Mouse (Mus musculus) liver, embryonic 15.5 days (tissue): ENCODE measurements around the gene Kcnj10. TPM values are rescaled to one million over a fixed set of nuclear protein-coding genes. Genes with fewer than 3 reads are reported as not detected.
A peak's percentile ranks its signal among the peaks of the same experiment; 100 is the strongest.

Experiments
- ATAC-seq: fragments of 200-750 bp; cut with Nextera tagmentation; 2 replicates; pipeline ENCODE4 v1.8.0; 2017; ENCODE audit warnings: moderate number of reproducible peaks, mild to moderate bottlenecking, moderate library complexity; ENCODE audit not compliant: insufficient read depth
- H3K27ac ChIP-seq: fragments of 300-500 bp; sonication (generic); replicated peaks from 2 replicates; pipeline ENCODE4 v1.5.1; 2015; ENCODE audit warnings: mild to moderate bottlenecking, inconsistent platforms
- H3K27me3 ChIP-seq: fragments of 300-500 bp; sonication (generic); 2 replicates; pipeline ENCODE4 v1.6.1; 2015; ENCODE audit warnings: mild to moderate bottlenecking, inconsistent platforms
- H3K36me3 ChIP-seq: fragments of 300-500 bp; sonication (generic); replicated peaks from 2 replicates; pipeline ENCODE4 v1.6.1; 2015; ENCODE audit warnings: moderate library complexity, mild to moderate bottlenecking, inconsistent platforms
- H3K4me1 ChIP-seq: fragments of 300-500 bp; sonication (generic); replicated peaks from 2 replicates; pipeline ENCODE4 v1.6.1; 2015; ENCODE audit warnings: inconsistent platforms
- H3K4me2 ChIP-seq: fragments of 300-500 bp; sonication (generic); 2 replicates; pipeline ENCODE4 v1.6.1; 2015; ENCODE audit warnings: moderate library complexity, mild to moderate bottlenecking, inconsistent platforms
- H3K4me3 ChIP-seq: fragments of 300-500 bp; sonication (generic); replicated peaks from 2 replicates; pipeline ENCODE4 v1.5.1; 2015; ENCODE audit warnings: mild to moderate bottlenecking, inconsistent platforms
- H3K9ac ChIP-seq: fragments of 300-500 bp; sonication (generic); 2 replicates; pipeline ENCODE4 v1.6.1; 2015; ENCODE audit warnings: moderate library complexity, mild to moderate bottlenecking, inconsistent platforms
- H3K9me3 ChIP-seq: fragments of 300-500 bp; sonication (generic); replicated peaks from 2 replicates; pipeline ENCODE4 v1.6.1; 2016; ENCODE audit warnings: inconsistent platforms
- WGBS: fragments of 180-500 bp; shearing (Covaris S2); methylation state at CpG from one replicate; pipeline ENCODE4 v1.1.7; 2015; ENCODE audit warnings: mixed read lengths; ENCODE audit not compliant: insufficient replicate concordance; 5-methylcytosine and 5-hydroxymethylcytosine counted together
- polyA plus RNA-seq: library from polyadenylated mRNA; unstranded; fragments of >200 nt; fragmentation: Nextera tagmentation; extraction: Ambion mirVana; gene quantifications from 2 replicates; pipeline ENCODE4 v1.2.1, GENCODE M21; 2015

Gene Kcnj10
- polyA plus RNA-seq, 1 experiment from 2014 or later, result 0.09 TPM

GRCm38 (mm10) chr1:172312768-172313561, 28.0 kb upstream of the Kcnj10 start:
- 9% methylated on average over 16 of the region's 16 CpGs for WGBS
- H3K4me2 ChIP-seq, result peak overlapping the region; percentile 90
- H3K9ac ChIP-seq, result peak overlapping the region; percentile 79
- peak; percentile 35 for ATAC-seq
- H3K4me3 ChIP-seq, result peak overlapping the region; percentile 75
- no peaks in the 10 kb centered on the region for H3K9me3 ChIP-seq
- H3K27ac ChIP-seq, result no peak overlapping the region
- H3K4me1 ChIP-seq, result peaks cover 50% of the 10 kb centered on the region
- peaks cover 11% of the 10 kb centered on the region for H3K36me3 ChIP-seq
- H3K27me3 ChIP-seq, result no peaks in the 10 kb centered on the region

- Histone ChIP-seq H3K9ac (no peak overlapping the region), H3K4me2 (peak overlapping the region; percentile 90)
Observed at GRCm38 (mm10) chr1:172313613-172314411, 27.2 kb upstream of the Kcnj10 start.

GRCm38 (mm10) chr1:172314911-172315310, 26.1 kb upstream of the Kcnj10 start:
- Histone ChIP-seq H3K27ac (no peak overlapping the region), H3K9me3 (no peaks in the 10 kb centered on the region), H3K4me3 (no peak overlapping the region), H3K36me3 (peaks cover 23% of the 10 kb centered on the region), H3K4me2 (no peak overlapping the region), H3K4me1 (peaks cover 43% of the 10 kb centered on the region), H3K9ac (no peak overlapping the region), H3K27me3 (no peaks in the 10 kb centered on the region)
- WGBS, result 75% methylated on average over 3 of the region's 3 CpGs
- no peak for ATAC-seq

More at GRCm38 (mm10) chr1:172313613-172314411, 27.2 kb upstream of the Kcnj10 start:
- peaks cover 50% of the 10 kb centered on the region for H3K4me1 ChIP-seq
- peak overlapping the region; percentile 75; the same call in 1 of the 2 replicates for H3K4me3 ChIP-seq
- 69% methylated on average over 10 of the region's 10 CpGs for WGBS
- H3K27ac ChIP-seq, result no peak overlapping the region
- ATAC-seq, result no peak
- no peaks in the 10 kb centered on the region for H3K9me3 ChIP-seq
- H3K27me3 ChIP-seq, result no peaks in the 10 kb centered on the region
- peaks cover 19% of the 10 kb centered on the region for H3K36me3 ChIP-seq

- no peak for ATAC-seq
- Histone ChIP-seq H3K4me1 (peaks cover 19% of the 10 kb centered on the region), H3K9me3 (no peaks in the 10 kb centered on the region), H3K27me3 (no peaks in the 10 kb centered on the region), H3K27ac (no peak overlapping the region), H3K4me2 (no peak overlapping the region), H3K4me3 (no peak overlapping the region), H3K9ac (no peak overlapping the region), H3K36me3 (peaks cover 23% of the 10 kb centered on the region)
- 77% methylated on average over 18 of the region's 18 CpGs for WGBS
Observed at GRCm38 (mm10) chr1:172317431-172317830, 23.6 kb upstream of the Kcnj10 start.

- H3K36me3 ChIP-seq, result peaks cover 23% of the 10 kb centered on the region
- WGBS, result 71% methylated on average over 15 of the region's 15 CpGs
- no peaks in the 10 kb centered on the region for H3K27me3 ChIP-seq
- peaks cover 14% of the 10 kb centered on the region for H3K4me1 ChIP-seq
- H3K4me2 ChIP-seq, result no peak overlapping the region
- no peak for ATAC-seq
- H3K9me3 ChIP-seq, result no peaks in the 10 kb centered on the region
- H3K9ac ChIP-seq, result no peak overlapping the region
- H3K4me3 ChIP-seq, result no peak overlapping the region
- no peak overlapping the region for H3K27ac ChIP-seq
Observed at GRCm38 (mm10) chr1:172317946-172318345, 23.1 kb upstream of the Kcnj10 start.

- no peak overlapping the region for H3K4me2 ChIP-seq
- ATAC-seq, result no peak
- WGBS, result 84% methylated on average over 19 of the region's 19 CpGs
- peaks cover 23% of the 10 kb centered on the region for H3K36me3 ChIP-seq
- no peak overlapping the region for H3K9ac ChIP-seq
- peaks cover 8% of the 10 kb centered on the region for H3K4me1 ChIP-seq
- no peak overlapping the region for H3K4me3 ChIP-seq
- H3K27me3 ChIP-seq, result no peaks in the 10 kb centered on the region
- no peak overlapping the region for H3K27ac ChIP-seq
- H3K9me3 ChIP-seq, result no peaks in the 10 kb centered on the region
Observed at GRCm38 (mm10) chr1:172318424-172319035, 22.5 kb upstream of the Kcnj10 start.

GRCm38 (mm10) chr1:172319346-172319745, 21.7 kb upstream of the Kcnj10 start:
- H3K9me3 ChIP-seq, result no peaks in the 10 kb centered on the region
- no peak for ATAC-seq
- H3K4me3 ChIP-seq, result no peak overlapping the region
- 81% methylated on average over 7 of the region's 7 CpGs for WGBS
- H3K27ac ChIP-seq, result no peak overlapping the region
- peaks cover under 1% of the 10 kb centered on the region; the same call in 1 of the 2 replicates for H3K4me1 ChIP-seq
- H3K36me3 ChIP-seq, result peaks cover 23% of the 10 kb centered on the region
- no peaks in the 10 kb centered on the region; the same call in 1 of the 2 replicates for H3K27me3 ChIP-seq
- no peak overlapping the region for H3K4me2 ChIP-seq
- no peak overlapping the region for H3K9ac ChIP-seq

- H3K9me3 ChIP-seq, result no peaks in the 10 kb centered on the region
- no peak for ATAC-seq
- no peak overlapping the region for H3K9ac ChIP-seq
- no peak overlapping the region for H3K27ac ChIP-seq
- no peaks in the 10 kb centered on the region for H3K4me1 ChIP-seq
- WGBS, result 55% methylated on average over 5 of the region's 5 CpGs
- H3K27me3 ChIP-seq, result peaks cover 6% of the 10 kb centered on the region
- H3K4me3 ChIP-seq, result no peak overlapping the region
- no peak overlapping the region for H3K4me2 ChIP-seq
- H3K36me3 ChIP-seq, result peaks cover 23% of the 10 kb centered on the region
Observed at GRCm38 (mm10) chr1:172319921-172320411, 21.0 kb upstream of the Kcnj10 start.

GRCm38 (mm10) chr1:172322725-172323124, 18.3 kb upstream of the Kcnj10 start:
- WGBS, result 48% methylated on average over 13 of the region's 13 CpGs
- H3K27me3 ChIP-seq, result peaks cover 34% of the 10 kb centered on the region
- H3K36me3 ChIP-seq, result peaks cover 15% of the 10 kb centered on the region
- ATAC-seq, result no peak
- H3K4me3 ChIP-seq, result no peak overlapping the region
- no peak overlapping the region for H3K9ac ChIP-seq
- H3K4me1 ChIP-seq, result 0 out of 2 replicates have a peak, but pooled peaks cover 6% of the 10 kb centered on the region
- no peak overlapping the region for H3K4me2 ChIP-seq
- H3K27ac ChIP-seq, result no peak overlapping the region
- H3K9me3 ChIP-seq, result no peaks in the 10 kb centered on the region

GRCm38 (mm10) chr1:172323298-172323697, 17.7 kb upstream of the Kcnj10 start:
- Histone ChIP-seq H3K4me3 (no peak overlapping the region), H3K27ac (no peak overlapping the region), H3K9me3 (no peaks in the 10 kb centered on the region), H3K36me3 (peaks cover 9% of the 10 kb centered on the region; the same call in 1 of the 2 replicates), H3K4me2 (no peak overlapping the region), H3K9ac (no peak overlapping the region), H3K27me3 (peaks cover 39% of the 10 kb centered on the region), H3K4me1 (0 out of 2 replicates have a peak, but pooled peaks cover 6% of the 10 kb centered on the region)
- 38% methylated on average over 5 of the region's 5 CpGs for WGBS
- no peak for ATAC-seq
